Mouse (Mus musculus) neutrophil, adult 5-6 weeks (primary cell): ENCODE results near the gene Pop5. TPM values are rescaled to one million over a fixed set of nuclear protein-coding genes. Genes with fewer than 3 reads are reported as not detected.

Experiments used
- ATAC-seq: fragments of 151-379, 151-347 bp; 2 replicates; pipeline ENCODE4 v1.8.0; 2017; ENCODE audit warnings: mild to moderate bottlenecking, moderate TSS enrichment; ENCODE audit not compliant: insufficient number of reproducible peaks, poor library complexity, low FRiP score, severe bottlenecking; ENCODE audit errors: extremely low read depth
- total RNA-seq: library from RNA; stranded (forward); fragments of 200-1000 nt; gene quantifications from 2 replicates; pipeline ENCODE4 v1.2.3, GENCODE M21; 2017

The Pop5 gene
- total RNA-seq, 1 experiment from 2014 or later: 22.7 TPM

DNA sequence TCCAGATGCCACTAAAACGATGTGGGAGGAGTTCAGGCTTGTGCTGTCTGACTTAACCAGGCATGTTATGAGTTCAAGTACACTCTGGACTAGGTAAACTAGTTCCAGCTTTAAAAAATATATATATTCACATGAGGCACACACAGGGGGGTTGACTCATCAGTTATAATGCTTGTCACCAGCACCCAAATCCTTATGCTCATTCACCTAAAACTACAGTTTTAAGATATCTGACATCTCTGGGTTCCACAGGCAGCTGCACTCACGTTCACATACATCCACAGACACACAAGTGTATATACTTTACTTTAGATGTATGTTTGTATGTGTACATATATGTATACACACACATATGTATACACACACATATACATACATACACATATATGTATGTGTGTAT lies 43.1 kb downstream of the Pop5 start:
- no peak for ATAC-seq

DNA sequence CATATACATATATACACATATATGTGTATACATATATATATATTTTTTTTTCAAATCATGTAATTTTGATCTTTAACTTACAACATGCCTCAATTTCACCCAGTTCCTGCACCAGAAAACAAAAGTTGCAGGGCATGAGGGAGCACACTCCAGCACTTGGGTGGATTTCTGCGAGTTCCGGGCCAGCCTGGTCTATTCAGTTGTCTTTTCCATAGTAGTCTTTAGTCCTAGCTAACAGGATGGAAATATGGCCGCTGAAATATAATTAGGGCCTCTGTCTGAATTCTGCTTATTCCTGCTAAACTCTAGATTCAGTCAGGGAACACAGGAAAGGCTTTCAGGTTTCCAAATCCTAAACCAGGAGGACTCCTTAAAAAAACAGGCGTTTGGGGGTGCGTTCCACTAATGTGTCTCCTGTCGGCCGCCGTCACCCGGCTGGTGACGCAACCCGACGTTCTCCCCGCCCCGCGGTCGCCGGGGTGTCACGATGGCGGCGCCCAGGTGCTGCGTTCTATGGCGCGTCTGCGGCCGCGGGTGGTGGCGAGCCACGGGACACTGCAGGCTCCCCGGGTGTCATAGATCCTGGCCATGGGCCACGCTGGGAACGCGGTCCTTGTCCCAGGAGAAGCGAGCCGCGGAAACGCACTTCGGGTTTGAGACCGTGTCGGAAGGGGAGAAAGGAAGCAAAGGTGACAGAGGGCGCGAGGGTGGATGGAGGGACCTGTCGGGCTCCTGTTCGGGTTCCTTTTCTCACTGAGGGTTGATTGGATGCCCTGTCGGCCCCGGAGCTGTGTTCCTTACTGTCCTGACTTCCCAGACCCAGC lies 43.8 kb downstream of the Pop5 start, which contains the start of gene Coq5:
TSS of gene Coq5 (plus strand) at position 441 of the 824 bp plus-strand sequence.
- peak; percentile 86 for ATAC-seq

GRCm38 (mm10) chr5:115280050-115280687 lies 44.5 kb downstream of the Pop5 start:
- no peak for ATAC-seq

GRCm38 (mm10) chr5:115284735-115285134 lies 49.1 kb downstream of the Pop5 start:
- 0 out of 2 replicates have a peak, but pooled peaks have one; percentile 36 for ATAC-seq

- ATAC-seq: no peak
Measured at GRCm38 (mm10) chr5:115294173-115294572, 58.5 kb downstream of the Pop5 start.

Other genes with a start within 250 kb of the Pop5 start
- gene Sppl3, start 224.7 kb upstream of the Pop5 start, total RNA-seq: 31.2 and 34.7 TPM in 2 replicates
- 1.4 TPM in 1 of 2 replicates, not detected in the other for gene Gm10401, start 137.5 kb upstream of the Pop5 start, total RNA-seq
- gene Acads, start 116.5 kb upstream of the Pop5 start, total RNA-seq: 7.1 and 10.5 TPM in 2 replicates
- 20.7 and 22.1 TPM in 2 replicates for gene Unc119b, start 100.9 kb upstream of the Pop5 start, total RNA-seq
- 69.5 and 71.7 TPM in 2 replicates for gene Mlec, start 77.7 kb upstream of the Pop5 start, total RNA-seq
- gene Cabp1, start 41.5 kb upstream of the Pop5 start, total RNA-seq: not detected in 2 replicates
- gene Rnf10, start 37.1 kb downstream of the Pop5 start, total RNA-seq: 161 and 173 TPM in 2 replicates
- gene Coq5, start 43.8 kb downstream of the Pop5 start, total RNA-seq: 24.8 and 32.2 TPM in 2 replicates
- 103 and 154 TPM in 2 replicates for gene Dynll1, start 65.2 kb downstream of the Pop5 start, total RNA-seq
- 51.2 and 55.9 TPM in 2 replicates for gene Srsf9, start 91.3 kb downstream of the Pop5 start, total RNA-seq
- gene Gatc, start 105.3 kb downstream of the Pop5 start, total RNA-seq: 3.4 and 9.5 TPM in 2 replicates
- 12.7 and 12.8 TPM in 2 replicates for gene Triap1, start 105.4 kb downstream of the Pop5 start, total RNA-seq
- 49.6 and 60.8 TPM in 2 replicates for gene Cox6a1, start 113.1 kb downstream of the Pop5 start, total RNA-seq
- gene Msi1, start 193.8 kb downstream of the Pop5 start, total RNA-seq: not detected in 2 replicates
- not detected in 2 replicates for gene Pla2g1b, start 230.4 kb downstream of the Pop5 start, total RNA-seq
- gene Sirt4, start 248.9 kb downstream of the Pop5 start, total RNA-seq: 6.1 and 11.3 TPM in 2 replicates